Comparison of ENCODE assay signal across 14 mouse cellular contexts in the genomic region with DNA sequence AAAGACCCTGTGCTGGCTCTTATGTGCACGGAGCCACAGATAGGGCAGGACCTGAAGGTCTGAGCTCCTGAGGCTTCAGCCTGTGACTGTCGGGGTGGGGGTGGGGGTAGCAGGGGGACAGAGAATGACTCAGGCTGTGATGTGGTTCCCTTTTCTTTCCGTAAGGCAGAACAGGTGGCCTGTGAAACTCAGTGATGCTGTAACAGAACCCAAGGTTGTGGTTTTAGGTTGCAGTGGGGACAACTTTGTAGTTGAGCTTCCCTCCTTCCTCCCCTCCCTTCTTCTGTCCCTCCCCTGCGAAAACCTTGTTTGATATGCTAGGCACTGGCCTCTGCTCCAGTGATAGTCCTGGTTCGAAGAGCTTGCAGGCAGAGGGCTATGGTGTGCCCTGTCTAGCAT. TPM values are rescaled to one million over a fixed set of nuclear protein-coding genes. Genes with fewer than 3 reads are reported as not detected.
DNase-seq lines count a peak whose midpoint lies in the region; ATAC-seq and TF ChIP-seq lines count a peak whose summit lies in the region.
"Had no signal": no experiment of that assay in that cellular context is flagged by ENCODE, and none has a peak within 500 bp of the region (broad histone marks: within the 10 kb centered on the region; RNA-seq: fewer than 3 reads in every experiment).

No protein-coding gene starts in this region.

- no peak overlapping the region for H3K9ac ChIP-seq in intestine, embryonic 16.5 days (ENCODE audit: low read depth, low read length)
- H3K9ac ChIP-seq in intestine, embryonic 15.5 days = no peak overlapping the region
- H3K9ac ChIP-seq: embryonic facial prominence, embryonic 15.5 days; liver, embryonic 13.5 days had no signal

- no peak overlapping the region for H3K4me3 ChIP-seq in intestine, embryonic 16.5 days (ENCODE audit: low read length)
- no peak overlapping the region for H3K4me3 ChIP-seq in intestine, embryonic 15.5 days (replicated peaks)
- H3K4me3 ChIP-seq in bone marrow, adult 2 months (replicated peaks; ENCODE audit: control insufficient read depth, low read depth, low read length) = no peak overlapping the region
- H3K4me3 ChIP-seq in olfactory bulb, adult 2 months (ENCODE audit: insufficient read depth, low read depth, low read length) = no peak overlapping the region
- H3K4me3 ChIP-seq: embryonic facial prominence, embryonic 15.5 days; liver, embryonic 13.5 days had no signal

- H3K4me2 ChIP-seq in intestine, embryonic 16.5 days (ENCODE audit: low read depth, low read length) = no peak overlapping the region
- no peak overlapping the region for H3K4me2 ChIP-seq in intestine, embryonic 15.5 days (replicated peaks)
- H3K4me2 ChIP-seq: embryonic facial prominence, embryonic 15.5 days; liver, embryonic 13.5 days had no signal

- no peaks in the 10 kb centered on the region for H3K27me3 ChIP-seq in intestine, embryonic 16.5 days (replicated peaks; ENCODE audit: control insufficient read depth, insufficient read depth, low read length)
- no peaks in the 10 kb centered on the region; the same call in 1 of the 2 replicates for H3K27me3 ChIP-seq in intestine, embryonic 15.5 days (replicated peaks)
- H3K27me3 ChIP-seq: embryonic facial prominence, embryonic 15.5 days had no signal

- peak; percentile 79 for DNase-seq in thymus, postnatal 25 days
- DNase-seq in retina, embryonic 14.5 days (ENCODE audit: low spot score) = no peak
- no peak for DNase-seq in ovary, adult 18-20 months (ENCODE audit: low spot score)
- DNase-seq: cerebellum, adult 8-10 months; heart, postnatal 36 days; kidney, adult 11 months; liver, embryonic 13.5 days; right cerebral cortex, adult 18-20 months had no signal

- no peaks in the 10 kb centered on the region for H3K9me3 ChIP-seq in intestine, embryonic 16.5 days (ENCODE audit: control insufficient read depth, low read length)
- H3K9me3 ChIP-seq in intestine, embryonic 15.5 days = no peaks in the 10 kb centered on the region
- H3K9me3 ChIP-seq: embryonic facial prominence, embryonic 15.5 days; liver, embryonic 13.5 days had no signal

- H3K27ac ChIP-seq in intestine, embryonic 16.5 days (ENCODE audit: low read length) = no peak overlapping the region
- H3K27ac ChIP-seq in intestine, embryonic 15.5 days = no peak overlapping the region
- H3K27ac ChIP-seq in bone marrow, adult 2 months (ENCODE audit: control insufficient read depth, insufficient read depth, low read depth, low read length, poor library complexity) = peak overlapping the region; percentile 76
- H3K27ac ChIP-seq in olfactory bulb, adult 2 months (ENCODE audit: insufficient read depth, low read depth, low read length) = peak overlapping the region; percentile 12; the same call in 1 of the 2 replicates
- H3K27ac ChIP-seq: embryonic facial prominence, embryonic 15.5 days; liver, embryonic 13.5 days had no signal

- no peak for TF ChIP-seq POLR2A in bone marrow, adult 2 months (IDR thresholded peaks at IDR 0.05; ENCODE audit: borderline replicate concordance, control insufficient read depth, low read depth, low read length)
- no peak for TF ChIP-seq POLR2A in olfactory bulb, adult 2 months (IDR thresholded peaks at IDR 0.05; ENCODE audit: insufficient read depth, low read depth, low read length)

- TF ChIP-seq CTCF in bone marrow, adult 2 months (IDR thresholded peaks at IDR 0.05; ENCODE audit: control insufficient read depth, insufficient read depth, low read length) = no peak
- no peak for TF ChIP-seq CTCF in olfactory bulb, adult 2 months (IDR thresholded peaks at IDR 0.05; ENCODE audit: insufficient read depth, low read depth, low read length)

- ATAC-seq in intestine, embryonic 16.5 days = peak; percentile 19; the same call in 1 of the 2 replicates
- no peak for ATAC-seq in intestine, embryonic 15.5 days
- ATAC-seq in erythroid progenitor cell, adult 5-6 weeks (replicated peaks; ENCODE audit: low FRiP score, poor library complexity, severe bottlenecking) = no peak

- peaks cover 17% of the 10 kb centered on the region for H3K4me1 ChIP-seq in intestine, embryonic 16.5 days (ENCODE audit: control insufficient read depth, insufficient read depth, low read length)
- H3K4me1 ChIP-seq in intestine, embryonic 15.5 days (replicated peaks) = peaks cover 14% of the 10 kb centered on the region; the same call in 1 of the 2 replicates
- peaks cover 19% of the 10 kb centered on the region for H3K4me1 ChIP-seq in bone marrow, adult 2 months (ENCODE audit: control insufficient read depth, insufficient read depth, low read length)
- H3K4me1 ChIP-seq in olfactory bulb, adult 2 months (ENCODE audit: control insufficient read depth, insufficient read depth, low read length) = peaks cover 25% of the 10 kb centered on the region

- H3K36me3 ChIP-seq in intestine, embryonic 16.5 days (ENCODE audit: control insufficient read depth, insufficient read depth, low read length) = no peaks in the 10 kb centered on the region
- no peaks in the 10 kb centered on the region for H3K36me3 ChIP-seq in intestine, embryonic 15.5 days
- H3K36me3 ChIP-seq: embryonic facial prominence, embryonic 15.5 days; liver, embryonic 13.5 days had no signal

- 80% methylated on average over 5 of the region's 5 CpGs for WGBS in intestine, embryonic 16.5 days
- 72% methylated on average over 5 of the region's 5 CpGs for WGBS in intestine, embryonic 15.5 days
- 12% methylated on average over 5 of the region's 5 CpGs for WGBS in bone marrow, adult 2 months
- 74% methylated on average over 5 of the region's 5 CpGs for WGBS in olfactory bulb, adult 2 months

RNA-seq across cellular contexts. Expression of a gene that starts 16.9 kb away (rescaled TPM):
- 0.54 and 0.72 TPM in 2 replicates for polyA plus RNA-seq in intestine, embryonic 16.5 days (2015; fragmentation: Nextera tagmentation; extraction: Ambion mirVana)
- 0.58 and 0.89 TPM in 2 replicates for polyA plus RNA-seq in intestine, embryonic 15.5 days (2015; fragmentation: Nextera tagmentation; extraction: Ambion mirVana)
- 2.1 and 3.2 TPM in 2 replicates for polyA plus RNA-seq in bone marrow, adult 2 months (2011; ENCODE audit: insufficient read depth, insufficient read length, low replicate concordance, missing spikeins)
- polyA plus RNA-seq in olfactory bulb, adult 2 months (2012; ENCODE audit: insufficient read depth, insufficient read length, low replicate concordance, missing spikeins) = not detected in 2 replicates
- 0.42 TPM in 1 of 2 replicates, not detected in the other for total RNA-seq in erythroid progenitor cell, adult 5-6 weeks (2015; ENCODE audit: low replicate concordance)
- total RNA-seq in erythroid progenitor cell, adult 5-6 weeks (2017; ENCODE audit: low replicate concordance) = 0.64 TPM in 1 of 2 replicates, not detected in the other
- polyA plus RNA-seq: liver, embryonic 13.5 days had no signal

RNA-seq across cellular contexts. Expression of a gene that starts 46.1 kb away (rescaled TPM):
- 91.3 and 91.6 TPM in 2 replicates for polyA plus RNA-seq in intestine, embryonic 16.5 days (2015; fragmentation: Nextera tagmentation; extraction: Ambion mirVana)
- polyA plus RNA-seq in intestine, embryonic 15.5 days (2015; fragmentation: Nextera tagmentation; extraction: Ambion mirVana) = 89.0 and 91.1 TPM in 2 replicates
- polyA plus RNA-seq in bone marrow, adult 2 months (2011; ENCODE audit: insufficient read depth, insufficient read length, low replicate concordance, missing spikeins) = 19.2 and 35.9 TPM in 2 replicates
- not detected in 2 replicates for polyA plus RNA-seq in olfactory bulb, adult 2 months (2012; ENCODE audit: insufficient read depth, insufficient read length, low replicate concordance, missing spikeins)
- 16.2 and 33.1 TPM in 2 replicates for total RNA-seq in erythroid progenitor cell, adult 5-6 weeks (2015; ENCODE audit: low replicate concordance)
- total RNA-seq in erythroid progenitor cell, adult 5-6 weeks (2017; ENCODE audit: low replicate concordance) = 13.8 and 15.0 TPM in 2 replicates

RNA-seq across cellular contexts. Expression of a gene that starts 49.4 kb away (rescaled TPM):
- polyA plus RNA-seq in intestine, embryonic 16.5 days (2015; fragmentation: Nextera tagmentation; extraction: Ambion mirVana) = 6.4 and 22.4 TPM in 2 replicates
- 9.3 and 22.1 TPM in 2 replicates for polyA plus RNA-seq in intestine, embryonic 15.5 days (2015; fragmentation: Nextera tagmentation; extraction: Ambion mirVana)
- 0.86 and 1.6 TPM in 2 replicates for polyA plus RNA-seq in bone marrow, adult 2 months (2011; ENCODE audit: insufficient read depth, insufficient read length, low replicate concordance, missing spikeins)
- polyA plus RNA-seq in olfactory bulb, adult 2 months (2012; ENCODE audit: insufficient read depth, insufficient read length, low replicate concordance, missing spikeins) = not detected in 2 replicates
- 5.0 TPM in 1 of 2 replicates, not detected in the other for total RNA-seq in erythroid progenitor cell, adult 5-6 weeks (2015; ENCODE audit: low replicate concordance)
- total RNA-seq in erythroid progenitor cell, adult 5-6 weeks (2017; ENCODE audit: low replicate concordance) = 1.3 TPM in 1 of 2 replicates, not detected in the other

Comparison
In these comparisons a context has a peak if more than half of its experiments do, and no peak if none do; other contexts are left out.
1. H3K27ac ChIP-seq: peak in bone marrow, adult 2 months (single experiment) and olfactory bulb, adult 2 months (single experiment); none in intestine, embryonic 16.5 days (single experiment) and intestine, embryonic 15.5 days (single experiment).